Mouse (Mus musculus): ENCODE results near the gene Taf8. TPM values are rescaled to one million over a fixed set of nuclear protein-coding genes. Genes with fewer than 3 reads are reported as not detected.
A peak's percentile ranks its signal among the peaks of the same experiment; 100 is the strongest.
"Not testable (repeated sequence)": the region's sequence is repeated elsewhere in the genome, so short reads cannot be mapped to it uniquely, and the experiment has no call there.

Gene Taf8
- polyA plus RNA-seq, 1 experiment from 2014 or later: 18.0 TPM

GRCm38 (mm10) chr17:47504228-47504627, 2.1 kb upstream of the Taf8 start:
- no peak for ATAC-seq
- Histone ChIP-seq H3K27me3 (replicated peaks) (no peaks in the 10 kb centered on the region), H3K4me2 (peak overlapping the region; percentile 80), H3K36me3 (peaks cover 16% of the 10 kb centered on the region), H3K9me3 (replicated peaks) (no peaks in the 10 kb centered on the region), H3K9ac (peak overlapping the region; percentile 70), H3K27ac (peak overlapping the region; percentile 75), H3K4me1 (peaks cover 76% of the 10 kb centered on the region), H3K4me3 (peak overlapping the region; percentile 58)
- WGBS (ENCODE audit: insufficient replicate concordance): 55% methylated on average over 5 of the region's 5 CpGs

GRCm38 (mm10) chr17:47503689-47504088, 1.6 kb upstream of the Taf8 start:
- no peak for ATAC-seq
- Histone ChIP-seq H3K4me2 (peak overlapping the region; percentile 80), H3K4me3 (no peak overlapping the region), H3K36me3 (peaks cover 21% of the 10 kb centered on the region), H3K9me3 (replicated peaks) (no peaks in the 10 kb centered on the region), H3K27ac (peak overlapping the region; percentile 75), H3K4me1 (peaks cover 72% of the 10 kb centered on the region), H3K27me3 (replicated peaks) (no peaks in the 10 kb centered on the region), H3K9ac (no peak overlapping the region)

- not testable (repeated sequence) for ATAC-seq; H3K9me3 ChIP-seq (replicated peaks); H3K27me3 ChIP-seq (replicated peaks)
- Histone ChIP-seq H3K4me1 (peaks cover 62% of the 10 kb centered on the region), H3K9ac (0 out of 2 replicates have a peak overlapping the region, but pooled peaks have one; percentile 81), H3K27ac (peak overlapping the region; percentile 88), H3K4me3 (peak overlapping the region; percentile 75; the same call in 1 of the 2 replicates), H3K4me2 (peak overlapping the region; percentile 84), H3K36me3 (peaks cover 30% of the 10 kb centered on the region)
- 62% methylated on average over 6 of the region's 6 CpGs for WGBS (ENCODE audit: insufficient replicate concordance)
These were observed 584 bp upstream of the Taf8 start for GRCm38 (mm10) chr17:47502707-47503045.

DNA sequence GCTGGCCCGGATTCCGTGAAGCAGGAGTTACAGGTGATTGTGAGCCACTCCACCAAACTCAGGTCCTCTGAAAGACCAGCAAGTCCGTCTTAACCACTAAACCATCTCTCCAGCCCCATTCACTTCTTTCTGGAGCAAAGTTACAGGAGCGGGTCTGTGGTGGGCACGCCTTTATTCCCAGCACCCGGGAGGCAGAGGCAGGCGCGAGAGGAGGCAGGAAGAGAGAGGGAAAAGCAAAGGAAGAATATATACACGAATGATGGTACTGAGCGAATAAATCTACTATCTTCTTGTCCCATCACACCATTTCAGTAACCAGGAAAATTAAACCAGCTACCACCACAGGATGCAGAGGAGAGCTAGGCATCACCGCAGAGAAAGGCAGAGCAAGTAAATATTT, 561 bp downstream of the Taf8 start:
- peak overlapping the region; percentile 84 for H3K4me2 ChIP-seq
- H3K36me3 ChIP-seq: peaks cover 41% of the 10 kb centered on the region
- H3K27ac ChIP-seq: peak overlapping the region; percentile 88
- H3K9me3 ChIP-seq (replicated peaks): no peaks in the 10 kb centered on the region
- H3K4me1 ChIP-seq: peaks cover 50% of the 10 kb centered on the region
- peak; percentile 6; the same call in 1 of the 2 replicates for ATAC-seq
- peak overlapping the region; percentile 81 for H3K9ac ChIP-seq
- H3K4me3 ChIP-seq: peak overlapping the region; percentile 75
- WGBS (ENCODE audit: insufficient replicate concordance): 4% methylated on average over 11 of the region's 11 CpGs
- no peaks in the 10 kb centered on the region for H3K27me3 ChIP-seq (replicated peaks)

GRCm38 (mm10) chr17:47494132-47494531, 8.0 kb downstream of the Taf8 start:
- 69% methylated on average over 11 of the region's 11 CpGs for WGBS (ENCODE audit: insufficient replicate concordance)
- H3K27me3 ChIP-seq (replicated peaks): no peaks in the 10 kb centered on the region
- H3K4me3 ChIP-seq: no peak overlapping the region
- peak; percentile 74 for ATAC-seq
- peaks cover 98% of the 10 kb centered on the region for H3K36me3 ChIP-seq
- H3K4me1 ChIP-seq: peaks cover 18% of the 10 kb centered on the region
- no peaks in the 10 kb centered on the region for H3K9me3 ChIP-seq (replicated peaks)
- H3K9ac ChIP-seq: 0 out of 2 replicates have a peak overlapping the region, but pooled peaks have one; percentile 18
- H3K27ac ChIP-seq: peak overlapping the region; percentile 76
- peak overlapping the region; percentile 21 for H3K4me2 ChIP-seq

DNA sequence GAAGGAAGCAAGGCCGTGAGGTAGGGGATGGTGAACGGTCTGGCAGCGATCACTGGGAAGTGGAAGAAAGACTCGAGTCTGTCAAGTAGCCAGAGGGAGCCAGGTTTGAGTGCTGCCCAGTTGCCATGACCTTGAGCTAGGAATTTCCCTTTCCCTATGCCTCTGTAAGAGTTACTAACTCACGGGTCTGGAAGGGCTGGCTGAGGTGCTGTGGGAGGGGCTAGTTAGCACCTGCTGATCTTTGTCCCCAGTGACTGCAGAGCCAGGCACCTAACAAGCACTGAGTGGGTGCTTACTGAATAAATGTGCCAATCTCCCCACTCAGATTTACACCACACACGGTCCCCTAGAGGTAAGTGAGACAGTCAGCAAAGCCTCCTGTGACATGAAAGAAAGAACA, 8.4 kb downstream of the Taf8 start:
- Histone ChIP-seq H3K27me3 (replicated peaks) (no peaks in the 10 kb centered on the region), H3K4me3 (no peak overlapping the region), H3K9me3 (replicated peaks) (no peaks in the 10 kb centered on the region), H3K4me1 (peaks cover 18% of the 10 kb centered on the region), H3K4me2 (peak overlapping the region; percentile 21), H3K36me3 (peaks cover 98% of the 10 kb centered on the region), H3K9ac (0 out of 2 replicates have a peak overlapping the region, but pooled peaks have one; percentile 18), H3K27ac (peak overlapping the region; percentile 76)
- ATAC-seq: no peak
- 82% methylated on average over 6 of the region's 6 CpGs for WGBS (ENCODE audit: insufficient replicate concordance)

DNA sequence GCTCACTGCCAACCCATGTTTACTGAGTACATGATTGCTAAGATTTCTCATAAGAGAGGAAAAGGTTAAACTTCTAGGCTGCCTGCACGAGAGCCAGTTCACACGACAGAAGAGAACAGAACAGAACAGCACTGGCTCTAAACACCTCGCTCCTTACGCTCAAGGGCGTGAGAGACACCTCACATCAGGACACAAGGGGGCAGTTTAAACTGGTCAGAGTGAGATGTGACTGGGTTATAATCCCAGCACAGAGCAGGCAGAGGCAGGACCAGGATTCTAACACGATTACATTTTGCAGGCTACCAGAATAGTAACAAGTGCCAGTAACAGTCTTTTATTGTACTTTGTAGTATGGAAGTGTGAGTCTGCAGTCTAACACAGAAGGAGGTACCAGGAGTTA, 9.4 kb downstream of the Taf8 start:
- no peak overlapping the region for H3K9ac ChIP-seq

DNA sequence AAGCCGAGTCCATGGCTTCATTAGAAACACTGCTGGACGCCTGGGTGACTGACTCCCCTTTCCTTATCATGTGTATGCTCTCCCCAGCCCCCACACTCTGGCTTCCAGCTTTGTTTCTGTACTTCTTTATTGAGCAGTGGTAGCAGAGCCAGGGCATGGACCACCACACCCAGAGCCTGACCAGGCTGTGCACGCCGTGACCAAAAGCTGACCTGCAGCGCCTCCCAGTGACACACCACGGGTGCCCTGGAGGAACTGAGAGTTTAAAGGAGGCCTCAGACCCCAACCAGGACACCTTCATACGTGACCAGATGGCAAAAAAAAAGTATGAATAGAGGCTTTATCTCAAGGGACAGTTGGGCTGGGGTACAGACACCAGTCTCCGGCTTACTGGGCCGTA, 11.3 kb downstream of the Taf8 start:
- Histone ChIP-seq H3K27ac (no peak overlapping the region), H3K9me3 (replicated peaks) (no peaks in the 10 kb centered on the region), H3K4me2 (no peak overlapping the region), H3K4me1 (peaks cover 30% of the 10 kb centered on the region), H3K9ac (no peak overlapping the region), H3K27me3 (replicated peaks) (no peaks in the 10 kb centered on the region), H3K36me3 (peaks cover 84% of the 10 kb centered on the region), H3K4me3 (no peak overlapping the region)
- WGBS (ENCODE audit: insufficient replicate concordance): 82% methylated on average over 9 of the region's 9 CpGs
- no peak for ATAC-seq

More for the DNA sequence above, 9.4 kb downstream of the Taf8 start:
- no peaks in the 10 kb centered on the region for H3K9me3 ChIP-seq (replicated peaks)
- peaks cover 99% of the 10 kb centered on the region for H3K36me3 ChIP-seq
- peak overlapping the region; percentile 76; the same call in 1 of the 2 replicates for H3K27ac ChIP-seq
- no peak overlapping the region for H3K4me2 ChIP-seq
- H3K4me1 ChIP-seq: peaks cover 18% of the 10 kb centered on the region
- H3K27me3 ChIP-seq (replicated peaks): no peaks in the 10 kb centered on the region
- WGBS (ENCODE audit: insufficient replicate concordance): 83% methylated on average over 6 of the region's 6 CpGs
- H3K4me3 ChIP-seq: no peak overlapping the region
- ATAC-seq: no peak

DNA sequence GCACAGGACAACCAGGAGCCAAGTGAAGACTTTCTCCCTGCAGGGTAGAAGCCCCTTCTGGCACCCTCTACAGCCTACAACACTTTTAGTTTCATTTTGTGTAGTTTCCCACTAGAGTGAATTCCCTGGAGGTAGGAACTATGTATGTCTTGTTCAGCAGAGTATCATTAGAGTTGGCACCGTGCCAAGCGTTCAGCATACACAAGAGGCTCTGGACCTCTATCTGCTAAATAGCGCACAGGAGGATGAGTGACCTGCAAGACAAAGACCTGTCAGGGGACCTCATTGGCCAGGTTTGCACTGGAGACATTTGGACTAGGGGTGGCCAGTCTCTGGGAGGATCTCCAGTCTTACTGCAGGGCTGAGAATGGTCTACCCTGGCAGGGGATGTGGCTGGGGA, 16.3 kb downstream of the Taf8 start:
- Histone ChIP-seq H3K4me3 (no peak overlapping the region), H3K4me1 (peaks cover 37% of the 10 kb centered on the region), H3K27me3 (replicated peaks) (no peaks in the 10 kb centered on the region), H3K9ac (no peak overlapping the region; the same call in 1 of the 2 replicates), H3K36me3 (peaks cover 34% of the 10 kb centered on the region), H3K27ac (peak overlapping the region; percentile 83), H3K4me2 (peak overlapping the region; percentile 31), H3K9me3 (replicated peaks) (no peaks in the 10 kb centered on the region)
- ATAC-seq: no peak
- 88% methylated on average over 3 of the region's 3 CpGs for WGBS (ENCODE audit: insufficient replicate concordance)

- ATAC-seq: peak; percentile 64
- Histone ChIP-seq H3K4me3 (no peak overlapping the region), H3K27me3 (replicated peaks) (no peaks in the 10 kb centered on the region), H3K4me2 (peak overlapping the region; percentile 31), H3K9me3 (replicated peaks) (no peaks in the 10 kb centered on the region), H3K4me1 (peaks cover 38% of the 10 kb centered on the region), H3K36me3 (peaks cover 26% of the 10 kb centered on the region), H3K9ac (peak overlapping the region; percentile 18), H3K27ac (peak overlapping the region; percentile 83)
- 3% methylated on average over 3 of the region's 3 CpGs for WGBS (ENCODE audit: insufficient replicate concordance)
These were observed 17.1 kb downstream of the Taf8 start for GRCm38 (mm10) chr17:47484993-47485392.

DNA sequence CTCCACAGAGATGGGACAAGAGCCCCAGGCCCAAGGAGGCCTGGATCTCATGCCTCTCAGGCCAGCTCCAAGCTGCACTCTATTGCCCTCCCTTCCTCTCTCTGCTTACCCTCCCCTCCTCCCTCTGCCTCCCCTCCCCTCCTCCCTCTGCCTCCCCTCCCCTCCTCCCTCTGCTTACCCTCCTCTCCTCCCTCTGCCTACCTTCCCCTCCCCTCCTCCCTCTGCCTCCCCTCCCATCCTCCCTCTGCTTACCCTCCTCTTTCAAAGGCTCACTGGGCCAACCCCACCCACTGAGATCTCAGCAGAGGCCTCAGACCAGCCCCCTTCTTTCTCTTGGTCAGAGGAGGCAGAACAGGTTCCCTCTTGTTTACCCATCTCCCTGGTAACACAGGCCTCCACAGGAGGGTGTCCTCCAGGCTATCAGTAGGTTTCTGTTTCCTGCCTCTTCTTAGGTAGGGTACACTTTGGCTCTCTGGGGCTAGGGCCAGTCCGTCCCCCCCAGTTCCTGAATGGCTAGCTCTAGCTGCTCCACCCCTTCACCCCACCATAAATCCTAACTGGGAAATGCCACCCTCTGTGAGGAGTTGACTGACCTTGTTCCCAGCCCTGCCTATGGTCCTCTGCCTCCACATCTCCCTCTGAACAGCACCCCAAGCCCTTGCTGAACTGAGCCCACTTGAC, 17.7 kb downstream of the Taf8 start:
- Histone ChIP-seq H3K27ac (peak overlapping the region; percentile 83), H3K9ac (peak overlapping the region; percentile 18), H3K9me3 (replicated peaks) (no peaks in the 10 kb centered on the region), H3K4me2 (peak overlapping the region; percentile 31), H3K27me3 (replicated peaks) (no peaks in the 10 kb centered on the region), H3K4me3 (no peak overlapping the region), H3K36me3 (peaks cover 20% of the 10 kb centered on the region), H3K4me1 (peaks cover 38% of the 10 kb centered on the region)
- peak; percentile 73 for ATAC-seq
- 16% methylated on average over 1 of the region's 1 CpGs for WGBS (ENCODE audit: insufficient replicate concordance)

GRCm38 (mm10) chr17:47482401-47482800, 19.7 kb downstream of the Taf8 start:
- H3K4me3 ChIP-seq: no peak overlapping the region
- H3K27ac ChIP-seq: no peak overlapping the region
- H3K9ac ChIP-seq: no peak overlapping the region
- H3K4me2 ChIP-seq: no peak overlapping the region
- WGBS (ENCODE audit: insufficient replicate concordance): 36% methylated on average over 2 of the region's 2 CpGs
- no peaks in the 10 kb centered on the region for H3K27me3 ChIP-seq (replicated peaks)
- H3K9me3 ChIP-seq (replicated peaks): no peaks in the 10 kb centered on the region
- H3K4me1 ChIP-seq: peaks cover 38% of the 10 kb centered on the region
- ATAC-seq: no peak
- H3K36me3 ChIP-seq: 0 out of 2 replicates have a peak, but pooled peaks cover 1% of the 10 kb centered on the region

Data from liver, embryonic 12.5 days (tissue).